Mouse (Mus musculus): ENCODE measurements around the gene Nkapd1. TPM values are rescaled to one million over a fixed set of nuclear protein-coding genes. Genes with fewer than 3 reads are reported as not detected.

The Nkapd1 gene
- polyA plus RNA-seq, 1 experiment from 2014 or later, result 23.3 TPM

GRCm38 (mm10) chr9:50561918-50562360, 55.3 kb downstream of the Nkapd1 start:
- Histone ChIP-seq H3K9me3 (no peaks in the 10 kb centered on the region), H3K4me1 (no peaks in the 10 kb centered on the region), H3K4me2 (replicated peaks) (no peak overlapping the region)

GRCm38 (mm10) chr9:50561145-50561917, 55.9 kb downstream of the Nkapd1 start, which contains the start of gene Tex12:
Gene Tex12 (minus strand): TSS chr9:50561325.
- Histone ChIP-seq H3K27me3 (no peaks in the 10 kb centered on the region), H3K9ac (replicated peaks) (no peak within 1 kb of the TSS), H3K27ac (replicated peaks) (no peak within 1 kb of the TSS), H3K4me1 (no peaks in the 10 kb centered on the region), H3K9me3 (no peaks in the 10 kb centered on the region), H3K4me2 (replicated peaks) (no peak within 1 kb of the TSS), H3K36me3 (no peaks in the 10 kb centered on the region), H3K4me3 (no peak within 1 kb of the TSS)
- 91% methylated on average over 38 of the region's 38 CpGs for WGBS
- no peak for ATAC-seq (replicated peaks)

More at GRCm38 (mm10) chr9:50561918-50562360, 55.3 kb downstream of the Nkapd1 start:
- Histone ChIP-seq H3K27me3 (no peaks in the 10 kb centered on the region), H3K27ac (replicated peaks) (no peak overlapping the region), H3K36me3 (no peaks in the 10 kb centered on the region), H3K9ac (replicated peaks) (no peak overlapping the region), H3K4me3 (no peak overlapping the region)
- 92% methylated on average over 2 of the region's 2 CpGs for WGBS
- ATAC-seq (replicated peaks), result no peak

Other genes starting within 250 kb of the Nkapd1 start
- gene Plet1, start 122.9 kb downstream of the Nkapd1 start, polyA plus RNA-seq (2015; fragmentation: Nextera tagmentation; extraction: Ambion mirVana), result 0.23 TPM in 1 of 2 replicates, not detected in the other
- gene Pts, start 88.7 kb downstream of the Nkapd1 start, polyA plus RNA-seq (2015; fragmentation: Nextera tagmentation; extraction: Ambion mirVana), result 89.4 and 93.4 TPM in 2 replicates
- gene Il18, start 62.6 kb downstream of the Nkapd1 start, polyA plus RNA-seq (2015; fragmentation: Nextera tagmentation; extraction: Ambion mirVana), result 12.6 and 16.5 TPM in 2 replicates
- 0.36 and 0.43 TPM in 2 replicates for gene Bco2, start 62.3 kb downstream of the Nkapd1 start, polyA plus RNA-seq (2015; fragmentation: Nextera tagmentation; extraction: Ambion mirVana)
- gene Tex12, start 56.1 kb downstream of the Nkapd1 start, polyA plus RNA-seq (2015; fragmentation: Nextera tagmentation; extraction: Ambion mirVana), result 0.19 and 0.31 TPM in 2 replicates
- gene Sdhd, start 13.7 kb downstream of the Nkapd1 start, polyA plus RNA-seq (2015; fragmentation: Nextera tagmentation; extraction: Ambion mirVana), result 197 and 209 TPM in 2 replicates
- gene Timm8b, start 13.6 kb downstream of the Nkapd1 start, polyA plus RNA-seq (2015; fragmentation: Nextera tagmentation; extraction: Ambion mirVana), result 328 and 352 TPM in 2 replicates
- 3.6 and 5.8 TPM in 2 replicates for gene Pih1d2, start 143 bp downstream of the Nkapd1 start, polyA plus RNA-seq (2015; fragmentation: Nextera tagmentation; extraction: Ambion mirVana)
- 41.4 and 43.9 TPM in 2 replicates for gene Dlat, start 42.3 kb upstream of the Nkapd1 start, polyA plus RNA-seq (2015; fragmentation: Nextera tagmentation; extraction: Ambion mirVana)
- gene Dixdc1, start 122.1 kb upstream of the Nkapd1 start, polyA plus RNA-seq (2015; fragmentation: Nextera tagmentation; extraction: Ambion mirVana), result 24.7 and 26.9 TPM in 2 replicates
- gene 2310030G06Rik, start 129.1 kb upstream of the Nkapd1 start, polyA plus RNA-seq (2015; fragmentation: Nextera tagmentation; extraction: Ambion mirVana), result 1.4 and 1.5 TPM in 2 replicates
- 13.1 and 14.1 TPM in 2 replicates for gene Cryab, start 133.9 kb upstream of the Nkapd1 start, polyA plus RNA-seq (2015; fragmentation: Nextera tagmentation; extraction: Ambion mirVana)
- gene Hspb2, start 134.9 kb upstream of the Nkapd1 start, polyA plus RNA-seq (2015; fragmentation: Nextera tagmentation; extraction: Ambion mirVana), result 1.4 TPM in 1 of 2 replicates, not detected in the other
- gene Fdxacb1, start 150.8 kb upstream of the Nkapd1 start, polyA plus RNA-seq (2015; fragmentation: Nextera tagmentation; extraction: Ambion mirVana), result 10.9 and 11.0 TPM in 2 replicates
- gene Alg9, start 157.6 kb upstream of the Nkapd1 start, polyA plus RNA-seq (2015; fragmentation: Nextera tagmentation; extraction: Ambion mirVana), result 48.3 and 50.3 TPM in 2 replicates
- gene 1110032A03Rik, start 158.1 kb upstream of the Nkapd1 start, polyA plus RNA-seq (2015; fragmentation: Nextera tagmentation; extraction: Ambion mirVana), result 46.5 and 55.9 TPM in 2 replicates
- 89.6 and 95.9 TPM in 2 replicates for gene Ppp2r1b, start 227.8 kb upstream of the Nkapd1 start, polyA plus RNA-seq (2015; fragmentation: Nextera tagmentation; extraction: Ambion mirVana)

Data from forebrain, embryonic 15.5 days (tissue).